Mouse (Mus musculus) left cerebral cortex, adult 11 months (tissue): ENCODE data around the gene Gm20821.
"Not testable (repeated sequence)": the region's sequence is repeated elsewhere in the genome, so short reads cannot be mapped to it uniquely, and the experiment has no call there.

Experiments used
- DNase-seq: peaks from one replicate; pipeline ENCODE4 v3.0.0; 2022; ENCODE audit warnings: low spot score

Gene Gm20821

GRCm38 (mm10) chrY:9781504-9781903, at the start of gene Gm20821:
Gene Gm20821, plus strand, starts transcription at chrY:9781804.
- DNase-seq = not testable (repeated sequence)
